Mouse (Mus musculus) kidney, embryonic 16.5 days (tissue): ENCODE results near the gene Fh1. TPM values are rescaled to one million over a fixed set of nuclear protein-coding genes. Genes with fewer than 3 reads are reported as not detected.

Source experiments
- ATAC-seq: fragments of 200-750 bp; cut with Nextera tagmentation; 2 replicates; pipeline ENCODE4 v1.8.0; 2017; ENCODE audit warnings: moderate TSS enrichment; ENCODE audit not compliant: low FRiP score, low TSS enrichment
- H3K27ac ChIP-seq: fragments of 300-500 bp; sonication (generic); 2 replicates; pipeline ENCODE4 v1.5.1; 2014; ENCODE audit warnings: low read length
- H3K27me3 ChIP-seq: fragments of 300-500 bp; sonication (generic); 2 replicates; pipeline ENCODE4 v1.6.1; 2014; ENCODE audit warnings: low read length, control low read depth, mixed read lengths; ENCODE audit not compliant: insufficient read depth
- H3K36me3 ChIP-seq: fragments of 300-500 bp; sonication (generic); 2 replicates; pipeline ENCODE4 v1.6.1; 2014; ENCODE audit warnings: low read length, control low read depth, mixed read lengths; ENCODE audit not compliant: insufficient read depth
- H3K4me1 ChIP-seq: fragments of 300-500 bp; sonication (generic); 2 replicates; pipeline ENCODE4 v1.6.1; 2014; ENCODE audit warnings: low read length, control low read depth, mixed read lengths; ENCODE audit not compliant: insufficient read depth
- H3K4me2 ChIP-seq: fragments of 300-500 bp; sonication (generic); replicated peaks from 2 replicates; pipeline ENCODE4 v1.6.1; 2014; ENCODE audit warnings: low read depth, low read length
- H3K4me3 ChIP-seq: fragments of 300-500 bp; sonication (generic); 2 replicates; pipeline ENCODE4 v1.5.1; 2014; ENCODE audit warnings: mild to moderate bottlenecking, low read length
- H3K9ac ChIP-seq: fragments of 300-500 bp; sonication (generic); replicated peaks from 2 replicates; pipeline ENCODE4 v1.6.1; 2014; ENCODE audit warnings: low read length
- H3K9me3 ChIP-seq: fragments of 300-500 bp; sonication (generic); 2 replicates; pipeline ENCODE4 v1.6.1; 2016; ENCODE audit warnings: low read length, control low read depth
- WGBS: fragments of 180-500 bp; shearing (Covaris S2); extraction: QIAGEN DNeasy Blood & Tissue Kit; methylation state at CpG from one replicate; pipeline ENCODE4 v1.1.7; 2014; 5-methylcytosine and 5-hydroxymethylcytosine counted together
- polyA plus RNA-seq: library from polyadenylated mRNA; unstranded; fragments of >200 nt; fragmentation: Nextera tagmentation; extraction: Ambion mirVana; gene quantifications from 2 replicates; pipeline ENCODE4 v1.2.1, GENCODE M21; 2015

The Fh1 gene
- polyA plus RNA-seq, 1 experiment from 2014 or later, result 160 TPM

DNA sequence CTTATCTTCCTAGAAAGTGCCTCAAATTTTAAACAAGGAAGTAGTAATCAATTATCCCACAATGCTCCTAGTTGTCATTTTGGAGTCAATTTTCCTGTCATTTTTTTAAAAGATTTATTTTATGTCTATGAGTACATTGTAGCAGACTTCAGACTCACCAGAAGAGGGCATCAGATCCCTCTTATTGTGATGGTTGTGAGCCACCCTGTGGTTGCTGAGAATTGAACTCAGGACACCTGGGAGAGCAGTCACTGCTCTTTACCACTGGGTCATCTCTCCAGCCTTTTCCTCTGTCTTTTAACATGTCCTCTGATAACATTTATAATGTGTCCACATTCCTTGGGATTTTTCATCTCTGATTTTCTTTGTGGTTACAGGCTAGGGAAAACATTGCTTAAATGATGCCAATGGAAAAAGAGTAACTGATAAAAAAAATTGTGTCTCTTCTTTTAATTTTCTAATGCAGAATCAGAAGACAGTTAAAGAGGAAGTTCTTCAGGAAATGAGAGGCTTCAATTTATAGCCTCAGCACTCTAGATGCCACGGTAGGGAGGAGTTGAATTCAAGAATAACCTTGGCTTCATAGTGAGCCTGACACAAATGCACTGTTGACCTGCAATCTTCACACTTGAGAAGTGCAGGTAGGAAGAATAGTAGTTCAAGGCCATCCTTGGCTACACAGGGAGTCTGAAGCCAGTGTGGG, 706 bp upstream of the Fh1 start:
- Histone ChIP-seq H3K9me3 (no peaks in the 10 kb centered on the region), H3K4me1 (peaks cover 10% of the 10 kb centered on the region), H3K27ac (peak overlapping the region; percentile 86), H3K4me2 (peak overlapping the region; percentile 67), H3K36me3 (no peaks in the 10 kb centered on the region), H3K27me3 (no peaks in the 10 kb centered on the region), H3K4me3 (peak overlapping the region; percentile 76), H3K9ac (peak overlapping the region; percentile 63)
- 69% methylated on average over 1 of the region's 1 CpGs for WGBS
- peak; percentile 35; the same call in 1 of the 2 replicates for ATAC-seq

GRCm38 (mm10) chr1:175623656-175624055, 1.8 kb downstream of the Fh1 start:
- Histone ChIP-seq H3K9ac (no peak overlapping the region), H3K4me2 (no peak overlapping the region), H3K9me3 (no peaks in the 10 kb centered on the region), H3K4me3 (no peak overlapping the region), H3K27me3 (no peaks in the 10 kb centered on the region), H3K36me3 (peaks cover 6% of the 10 kb centered on the region; the same call in 1 of the 2 replicates), H3K27ac (no peak overlapping the region), H3K4me1 (peaks cover 10% of the 10 kb centered on the region)
- no peak for ATAC-seq
- WGBS, result 89% methylated on average over 6 of the region's 6 CpGs

GRCm38 (mm10) chr1:175619814-175620431, 5.5 kb downstream of the Fh1 start, which contains the start of gene Kmo:
TSS of gene Kmo (plus strand) at chr1:175620381.
- no peak within 1 kb of the TSS for H3K27ac ChIP-seq
- peaks cover 31% of the 10 kb centered on the region for H3K36me3 ChIP-seq
- H3K4me1 ChIP-seq, result peaks cover 10% of the 10 kb centered on the region
- H3K4me3 ChIP-seq, result no peak within 1 kb of the TSS
- H3K27me3 ChIP-seq, result no peaks in the 10 kb centered on the region
- WGBS, result 90% methylated on average over 13 of the region's 13 CpGs
- H3K4me2 ChIP-seq, result no peak within 1 kb of the TSS
- H3K9me3 ChIP-seq, result no peaks in the 10 kb centered on the region
- no peak within 1 kb of the TSS for H3K9ac ChIP-seq
- no peak for ATAC-seq

DNA sequence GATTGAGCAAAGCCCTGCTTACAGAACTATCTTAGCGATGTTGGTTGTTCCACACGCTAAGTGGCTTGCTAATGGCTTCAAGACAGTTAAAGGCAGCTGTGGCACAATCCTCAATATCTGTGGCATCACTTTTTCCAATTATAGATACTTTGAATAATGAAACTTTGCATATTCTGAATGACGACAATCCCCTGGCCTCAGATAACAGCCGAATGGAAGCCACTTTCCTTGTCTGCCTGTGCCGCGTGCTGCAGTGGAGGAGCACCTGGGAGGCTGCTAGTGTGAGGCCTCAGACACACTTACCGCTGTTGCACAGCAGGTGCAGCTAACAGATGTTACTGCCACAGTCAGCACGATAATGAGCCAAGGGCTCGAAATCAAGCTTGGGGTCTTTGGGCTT, 10.4 kb downstream of the Fh1 start:
- Histone ChIP-seq H3K27ac (no peak overlapping the region), H3K36me3 (peaks cover 68% of the 10 kb centered on the region), H3K9ac (no peak overlapping the region), H3K4me1 (no peaks in the 10 kb centered on the region), H3K27me3 (no peaks in the 10 kb centered on the region), H3K4me3 (no peak overlapping the region), H3K4me2 (no peak overlapping the region), H3K9me3 (no peaks in the 10 kb centered on the region)
- 92% methylated on average over 9 of the region's 9 CpGs for WGBS
- ATAC-seq, result no peak

GRCm38 (mm10) chr1:175608708-175609107, 16.7 kb downstream of the Fh1 start:
- no peak for ATAC-seq
- no peak overlapping the region for H3K27ac ChIP-seq
- no peak overlapping the region for H3K9ac ChIP-seq
- no peaks in the 10 kb centered on the region for H3K27me3 ChIP-seq
- H3K4me3 ChIP-seq, result no peak overlapping the region
- H3K36me3 ChIP-seq, result peaks cover 57% of the 10 kb centered on the region
- no peaks in the 10 kb centered on the region for H3K4me1 ChIP-seq
- no peak overlapping the region for H3K4me2 ChIP-seq
- H3K9me3 ChIP-seq, result no peaks in the 10 kb centered on the region
- WGBS, result 99% methylated on average over 3 of the region's 3 CpGs

- H3K27ac ChIP-seq, result no peak overlapping the region
- no peak for ATAC-seq
- H3K4me3 ChIP-seq, result no peak overlapping the region
- no peaks in the 10 kb centered on the region for H3K27me3 ChIP-seq
- no peak overlapping the region for H3K9ac ChIP-seq
- peaks cover 56% of the 10 kb centered on the region for H3K36me3 ChIP-seq
- H3K4me1 ChIP-seq, result no peaks in the 10 kb centered on the region
- WGBS, result 90% methylated on average over 18 of the region's 18 CpGs
- H3K4me2 ChIP-seq, result no peak overlapping the region
- no peaks in the 10 kb centered on the region for H3K9me3 ChIP-seq
Measured at GRCm38 (mm10) chr1:175607838-175608585, 17.4 kb downstream of the Fh1 start.

- no peaks in the 10 kb centered on the region for H3K4me1 ChIP-seq
- no peaks in the 10 kb centered on the region for H3K27me3 ChIP-seq
- H3K9me3 ChIP-seq, result no peaks in the 10 kb centered on the region
- H3K4me2 ChIP-seq, result no peak overlapping the region
- 95% methylated on average over 6 of the region's 6 CpGs for WGBS
- no peak overlapping the region for H3K4me3 ChIP-seq
- H3K27ac ChIP-seq, result no peak overlapping the region
- no peak for ATAC-seq
- H3K36me3 ChIP-seq, result peaks cover 57% of the 10 kb centered on the region
- H3K9ac ChIP-seq, result no peak overlapping the region
Measured at GRCm38 (mm10) chr1:175607308-175607707, 18.1 kb downstream of the Fh1 start.

DNA sequence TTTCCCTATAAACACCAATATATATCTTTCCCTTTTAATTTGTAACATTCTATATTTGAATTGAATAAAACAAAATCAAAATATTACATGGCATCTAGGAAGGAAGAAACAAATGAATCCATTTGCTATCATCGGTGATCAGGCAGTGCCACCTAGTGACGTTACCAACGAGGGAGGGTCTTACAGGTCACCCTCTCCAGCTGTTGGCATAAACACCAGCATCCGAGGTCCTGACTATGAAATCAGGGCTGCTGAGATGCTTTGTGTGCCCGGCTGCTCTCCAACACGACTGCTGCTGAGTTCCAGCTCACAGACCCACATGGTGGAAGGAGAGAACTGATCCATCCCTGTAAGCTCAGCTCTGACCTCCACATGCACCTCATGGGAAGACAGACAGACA, 22.0 kb downstream of the Fh1 start:
- ATAC-seq, result no peak
- Histone ChIP-seq H3K27me3 (no peaks in the 10 kb centered on the region), H3K36me3 (peaks cover 44% of the 10 kb centered on the region), H3K9me3 (no peaks in the 10 kb centered on the region), H3K4me2 (no peak overlapping the region), H3K27ac (no peak overlapping the region), H3K4me3 (no peak overlapping the region), H3K9ac (no peak overlapping the region), H3K4me1 (no peaks in the 10 kb centered on the region)
- WGBS, result 68% methylated on average over 6 of the region's 6 CpGs

DNA sequence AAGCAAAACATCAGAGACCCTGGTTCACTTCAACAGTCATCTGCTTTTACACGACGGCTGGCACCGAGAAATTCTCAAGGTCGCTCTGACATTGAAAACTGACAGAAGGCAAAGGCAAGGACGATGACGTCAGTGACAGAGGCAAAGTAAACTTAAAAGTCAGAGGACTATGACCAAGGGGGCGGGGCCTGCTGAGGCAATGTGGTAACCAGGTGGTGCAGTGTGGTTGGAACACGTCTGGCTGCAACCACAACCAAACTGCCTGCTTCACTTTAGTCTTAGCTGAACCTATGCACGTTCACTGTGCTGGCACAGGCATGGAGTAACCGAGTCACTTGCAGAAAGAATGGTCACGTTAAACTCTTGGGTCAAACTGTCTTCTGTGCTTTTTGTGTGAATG, 23.2 kb downstream of the Fh1 start:
- Histone ChIP-seq H3K27ac (no peak overlapping the region), H3K36me3 (peaks cover 33% of the 10 kb centered on the region), H3K27me3 (no peaks in the 10 kb centered on the region), H3K4me1 (no peaks in the 10 kb centered on the region), H3K4me2 (no peak overlapping the region), H3K4me3 (no peak overlapping the region), H3K9me3 (no peaks in the 10 kb centered on the region), H3K9ac (no peak overlapping the region)
- WGBS, result 87% methylated on average over 11 of the region's 11 CpGs
- ATAC-seq, result no peak

DNA sequence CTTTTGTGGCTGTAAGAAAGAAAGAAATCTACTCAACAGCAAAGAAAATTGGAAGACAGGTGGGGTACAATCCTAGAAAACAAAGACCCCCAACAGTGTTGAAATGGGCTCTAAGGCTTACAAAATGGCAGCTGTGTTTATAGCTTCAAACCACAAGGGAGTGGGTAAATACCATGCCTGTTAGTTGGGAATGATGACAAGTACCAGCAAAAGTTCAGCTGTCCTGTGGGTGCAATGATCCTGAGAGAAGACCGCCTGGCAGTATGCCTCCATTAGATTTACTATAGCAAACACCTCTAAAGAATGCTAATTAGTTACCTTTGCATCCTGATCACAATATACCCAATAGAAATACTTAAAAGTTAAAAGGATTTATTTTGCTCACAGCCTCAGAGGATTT, 32.6 kb downstream of the Fh1 start:
- Histone ChIP-seq H3K27me3 (no peaks in the 10 kb centered on the region), H3K4me3 (no peak overlapping the region), H3K4me1 (no peaks in the 10 kb centered on the region), H3K27ac (no peak overlapping the region), H3K9ac (no peak overlapping the region), H3K4me2 (no peak overlapping the region), H3K9me3 (no peaks in the 10 kb centered on the region), H3K36me3 (no peaks in the 10 kb centered on the region)
- WGBS, result 89% methylated on average over 1 of the region's 1 CpGs
- no peak for ATAC-seq
